Mouse (Mus musculus): ENCODE results near the gene Zfp36.

GRCm38 (mm10) chr7:28419416-28419815, 39.4 kb upstream of the Zfp36 start:
- TF ChIP-seq CTCF (IDR thresholded peaks at IDR 0.05; ENCODE audit: low read depth, low read length) (no peak), TAL1 (conservative IDR thresholded peaks at IDR 0.05; ENCODE audit: low read depth, low read length) (no peak)

Data from G1E (cell line).